Mouse (Mus musculus): ENCODE data around the gene Pex5l. TPM values are rescaled to one million over a fixed set of nuclear protein-coding genes. Genes with fewer than 3 reads are reported as not detected.

The Pex5l gene
- total RNA-seq (2015; ENCODE audit: low replicate concordance): not detected in 2 replicates
- total RNA-seq (2017; ENCODE audit: low replicate concordance): not detected in 2 replicates

DNA sequence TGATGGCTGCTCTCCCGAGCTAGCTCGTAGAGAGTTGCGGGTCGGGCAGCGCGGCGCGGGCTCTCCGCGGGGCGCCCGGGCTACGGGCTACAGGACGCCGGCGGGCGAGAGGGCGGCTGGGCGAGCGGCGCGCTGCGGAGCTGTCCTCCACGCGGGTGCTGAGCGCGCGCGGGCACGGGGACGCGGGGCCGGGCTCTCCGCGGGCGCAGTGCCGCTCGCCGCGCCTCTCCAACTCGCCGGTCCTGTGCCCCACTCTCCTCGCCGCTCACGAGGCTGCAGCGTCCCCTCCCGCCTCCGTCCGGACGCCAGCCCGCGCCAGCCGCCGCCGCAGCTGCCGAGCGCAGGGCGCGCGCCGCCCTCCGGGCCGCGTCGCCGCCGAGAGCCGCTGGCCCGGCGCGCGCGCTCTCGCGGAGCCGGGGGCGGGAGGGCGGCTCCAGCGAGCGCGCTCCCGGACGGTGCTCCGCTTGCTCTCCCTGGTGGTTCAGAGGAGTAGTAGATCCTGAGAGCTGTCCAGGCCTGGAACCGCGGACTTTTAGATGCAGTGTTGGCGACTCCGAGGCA lies at the start of gene Pex5l:
Gene Pex5l (minus strand): TSS at position 347 of the 561 bp plus-strand sequence.
- ATAC-seq (replicated peaks; ENCODE audit: low FRiP score, poor library complexity, severe bottlenecking): no peak

DNA sequence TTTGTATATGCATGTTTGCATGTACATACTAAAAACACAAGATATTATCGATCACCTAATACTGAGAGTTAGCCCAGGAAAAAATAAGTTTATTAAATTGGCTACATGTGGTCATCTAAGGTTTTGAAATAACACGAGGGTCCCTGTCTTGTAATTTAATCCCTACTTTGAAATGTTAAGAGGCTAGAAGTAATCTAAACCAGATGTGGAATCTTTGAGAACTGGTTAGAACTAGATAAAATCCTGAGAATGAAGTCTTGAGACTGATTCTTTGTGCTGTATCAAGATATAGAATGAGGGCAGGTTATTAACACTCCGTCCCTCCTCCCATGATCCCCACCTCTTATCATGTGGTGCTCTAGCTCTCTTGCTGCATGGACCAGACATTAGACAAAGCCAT lies 22.1 kb upstream of the Pex5l start:
- no peak for ATAC-seq (replicated peaks; ENCODE audit: low FRiP score, poor library complexity, severe bottlenecking)

DNA sequence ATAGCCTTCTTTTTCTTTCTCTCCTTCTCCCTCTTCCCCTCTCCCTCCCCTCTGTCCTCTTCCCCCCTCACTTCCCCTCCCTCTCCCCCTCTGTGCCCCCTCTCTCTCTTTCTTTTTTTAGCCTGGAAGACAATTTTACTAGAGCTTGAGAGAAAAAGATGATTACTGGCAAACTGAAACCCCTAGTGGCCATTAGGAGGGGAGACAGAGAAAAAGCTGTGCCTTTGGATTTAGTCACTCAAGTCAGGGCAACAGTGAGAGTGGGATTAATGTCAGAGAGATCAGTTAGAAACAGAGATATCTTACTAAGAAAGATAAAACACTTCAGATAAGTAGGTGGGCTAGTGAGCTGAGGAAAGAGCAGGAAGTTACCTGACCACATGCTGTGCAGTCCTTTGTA lies 20.8 kb upstream of the Pex5l start:
- no peak for ATAC-seq (replicated peaks; ENCODE audit: low FRiP score, poor library complexity, severe bottlenecking)

DNA sequence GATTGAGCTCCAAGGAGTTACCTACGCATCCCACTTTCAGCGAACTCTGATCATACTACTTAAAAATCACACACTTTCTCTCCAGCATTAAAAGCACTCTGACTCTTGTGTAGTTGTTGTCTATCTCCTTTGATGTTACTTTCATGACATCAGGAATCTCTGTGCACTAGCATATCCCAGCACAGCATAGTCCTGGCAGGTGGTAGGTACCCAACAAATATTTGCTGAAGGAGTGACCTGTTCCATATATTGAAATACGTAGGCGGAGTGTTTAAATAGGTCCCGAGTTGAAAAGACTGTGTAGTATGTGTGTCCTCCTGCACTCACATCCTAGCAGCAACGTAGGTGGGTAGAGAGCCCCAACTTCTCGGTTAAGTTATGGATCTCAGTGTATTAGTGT lies 545 bp upstream of the Pex5l start:
- no peak for ATAC-seq (replicated peaks; ENCODE audit: low FRiP score, poor library complexity, severe bottlenecking)

DNA sequence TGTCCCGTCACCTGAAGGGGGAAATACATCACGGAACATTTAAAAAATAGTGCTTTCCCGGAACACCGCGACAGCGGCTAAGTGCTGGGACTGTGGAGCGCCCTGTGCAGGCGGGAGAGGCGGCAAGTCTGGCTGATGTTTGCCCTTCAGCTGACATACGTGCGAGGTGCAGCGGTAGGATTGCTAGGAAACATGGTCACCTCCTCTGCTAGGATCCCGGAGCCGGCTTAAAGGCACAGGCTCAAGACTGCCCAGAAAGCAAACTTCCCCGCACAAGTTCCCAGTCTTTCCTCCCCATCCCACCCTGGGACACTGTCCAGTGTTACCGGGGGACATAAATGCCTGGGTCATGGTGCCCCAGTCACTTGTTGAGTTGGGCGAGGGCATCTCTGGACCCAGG lies 649 bp downstream of the Pex5l start:
- no peak for ATAC-seq (replicated peaks; ENCODE audit: low FRiP score, poor library complexity, severe bottlenecking)

DNA sequence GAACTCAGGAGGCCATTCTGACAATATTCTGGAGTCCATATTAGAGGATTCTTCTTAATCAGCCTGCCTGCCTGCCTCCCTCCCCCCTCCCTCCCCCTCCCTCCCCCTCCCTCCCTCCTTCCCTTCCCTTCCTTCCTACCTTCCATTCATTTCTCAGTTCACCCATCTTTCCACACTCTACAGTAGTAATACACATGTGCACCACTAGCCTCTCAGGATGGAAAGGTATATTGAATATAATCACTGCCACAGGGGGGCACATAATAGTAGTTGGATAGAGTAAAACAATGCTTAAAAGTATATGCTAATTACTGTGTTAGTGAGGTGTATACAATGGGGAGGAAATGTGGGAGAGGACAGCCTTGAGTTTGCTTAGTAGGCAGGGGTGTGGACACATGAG lies 13.1 kb downstream of the Pex5l start:
- ATAC-seq (replicated peaks; ENCODE audit: low FRiP score, poor library complexity, severe bottlenecking): no peak

DNA sequence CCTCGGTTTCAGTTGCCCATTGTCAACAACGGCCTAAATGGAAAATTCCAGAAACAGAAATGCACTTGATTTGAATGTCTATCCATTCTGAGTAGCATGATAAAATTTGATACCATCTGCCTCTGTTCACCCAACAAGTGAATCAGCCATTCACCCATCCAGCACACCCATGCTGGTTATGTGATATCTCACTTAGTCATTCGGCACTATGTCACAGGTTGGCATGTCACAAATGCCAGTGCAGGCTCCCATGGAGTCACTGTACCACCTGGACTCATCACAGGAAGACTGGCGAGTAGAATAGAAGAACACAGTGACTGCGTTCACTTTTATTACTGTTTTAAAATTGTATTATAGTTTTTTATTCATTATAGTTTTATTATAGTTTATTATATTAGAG lies 18.3 kb downstream of the Pex5l start:
- ATAC-seq (replicated peaks; ENCODE audit: low FRiP score, poor library complexity, severe bottlenecking): no peak

DNA sequence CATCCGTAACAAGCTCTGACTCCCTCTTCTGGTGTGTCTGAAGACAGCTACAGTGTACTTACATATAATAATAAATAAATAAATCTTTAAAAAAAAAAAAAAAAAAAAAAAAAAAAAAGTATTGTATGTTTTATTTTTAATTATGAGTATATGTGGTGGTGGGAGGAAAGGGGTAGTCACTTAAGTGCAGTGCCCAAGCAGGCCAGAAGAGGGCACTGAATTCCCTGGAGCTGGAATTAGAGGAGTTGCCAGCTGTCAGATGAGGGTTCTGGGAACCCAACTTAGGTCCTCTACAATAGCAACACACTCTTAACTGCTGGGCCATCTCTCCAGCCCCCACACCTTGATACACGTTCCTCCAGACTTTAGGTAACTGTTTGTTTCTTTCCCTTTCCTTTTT lies 37.3 kb downstream of the Pex5l start:
- no peak for ATAC-seq (replicated peaks; ENCODE audit: low FRiP score, poor library complexity, severe bottlenecking)

DNA sequence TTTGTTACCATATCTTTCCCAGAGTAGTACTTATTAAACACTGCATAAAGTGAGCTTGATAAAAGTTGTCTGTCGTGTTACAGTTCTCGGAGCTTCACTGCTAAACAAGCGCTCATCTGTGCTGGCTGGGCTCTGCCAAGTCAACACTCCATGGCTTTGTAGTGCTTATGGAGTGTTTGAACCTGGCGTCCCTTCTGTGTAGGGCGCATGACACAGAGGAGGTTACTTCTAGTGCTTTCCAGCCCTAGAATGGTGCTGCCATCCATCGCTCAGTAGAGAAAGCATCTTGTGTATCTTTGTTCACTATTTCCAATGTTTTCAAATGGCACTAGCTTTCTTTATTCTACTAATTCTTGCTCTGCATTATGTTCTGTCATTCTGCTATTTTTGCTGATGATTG lies 39.5 kb downstream of the Pex5l start:
- ATAC-seq (replicated peaks; ENCODE audit: low FRiP score, poor library complexity, severe bottlenecking): no peak

DNA sequence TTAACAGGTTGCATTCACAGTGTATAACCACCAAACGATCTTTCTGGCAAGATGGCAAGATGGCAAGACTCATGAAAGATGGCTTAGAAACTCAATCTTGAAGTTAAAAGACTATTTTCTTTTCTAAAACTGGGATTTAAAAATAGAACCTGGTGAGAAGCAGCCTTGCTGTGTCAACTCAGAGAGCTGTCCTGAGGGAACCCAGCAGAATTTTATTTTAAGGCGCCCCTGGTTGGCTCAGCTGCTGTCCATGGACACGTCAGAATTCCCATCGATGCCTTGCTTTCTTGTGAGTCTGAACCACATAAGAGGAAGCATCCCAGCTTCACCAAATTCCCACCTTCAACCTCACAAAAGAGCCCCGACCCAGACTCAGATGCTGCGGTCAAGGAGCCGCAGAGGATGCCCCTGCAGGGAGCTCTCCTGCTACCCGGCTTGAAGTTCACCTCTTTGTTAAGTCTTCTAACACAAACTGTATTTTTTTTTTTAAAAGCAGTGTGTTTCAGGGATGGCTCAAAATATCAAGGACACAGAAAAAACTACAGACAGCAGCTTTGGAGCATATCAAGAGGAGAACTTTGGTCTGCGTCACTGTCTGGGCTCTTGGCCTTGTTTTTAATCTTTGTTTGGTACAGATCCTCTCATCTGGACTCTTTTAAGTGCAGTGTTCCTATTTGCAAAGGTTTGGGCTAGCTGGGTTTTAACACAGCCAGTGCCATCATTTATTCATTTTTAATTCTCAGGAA lies 44.3 kb downstream of the Pex5l start:
- ATAC-seq (replicated peaks; ENCODE audit: low FRiP score, poor library complexity, severe bottlenecking): no peak

DNA sequence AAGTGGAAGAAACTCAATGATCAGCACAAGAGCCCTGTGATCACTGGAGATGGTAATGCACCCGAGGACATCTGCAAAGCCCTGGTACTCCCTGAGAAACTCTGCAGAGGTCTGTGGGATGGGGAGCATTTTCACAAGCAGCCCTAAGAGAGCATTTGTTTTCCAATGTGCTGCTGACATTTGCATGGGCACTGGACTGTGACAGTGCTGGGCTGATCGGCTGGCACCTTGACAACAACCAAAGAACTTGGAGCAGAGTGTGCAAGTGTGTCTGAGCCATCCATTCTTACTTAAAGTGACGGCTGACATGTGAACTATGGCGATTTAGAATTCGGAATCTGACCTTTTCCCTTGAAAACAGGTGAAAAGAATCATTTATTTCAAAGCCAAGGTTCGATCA lies 49.4 kb downstream of the Pex5l start:
- ATAC-seq (replicated peaks; ENCODE audit: low FRiP score, poor library complexity, severe bottlenecking): no peak

DNA sequence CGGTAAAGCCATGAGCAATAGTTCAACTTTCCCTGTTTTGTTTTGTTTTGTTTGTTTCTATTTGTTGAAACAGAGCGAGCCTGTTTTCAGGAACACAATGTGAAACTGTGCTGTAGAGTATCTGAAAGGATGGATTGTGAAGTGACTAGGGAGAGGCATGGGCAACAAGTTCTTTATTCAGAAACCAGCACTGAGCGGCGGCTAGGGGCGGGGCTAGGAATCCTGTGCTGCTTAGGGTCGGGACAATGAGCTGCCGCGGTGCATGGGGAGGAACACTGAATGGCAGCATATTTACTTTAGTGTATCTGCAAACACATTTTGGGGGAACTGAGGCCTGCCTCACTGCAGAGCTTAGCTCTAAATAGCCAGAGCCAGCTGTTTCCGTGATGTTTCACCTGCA lies 53.0 kb downstream of the Pex5l start:
- ATAC-seq (replicated peaks; ENCODE audit: low FRiP score, poor library complexity, severe bottlenecking): no peak

DNA sequence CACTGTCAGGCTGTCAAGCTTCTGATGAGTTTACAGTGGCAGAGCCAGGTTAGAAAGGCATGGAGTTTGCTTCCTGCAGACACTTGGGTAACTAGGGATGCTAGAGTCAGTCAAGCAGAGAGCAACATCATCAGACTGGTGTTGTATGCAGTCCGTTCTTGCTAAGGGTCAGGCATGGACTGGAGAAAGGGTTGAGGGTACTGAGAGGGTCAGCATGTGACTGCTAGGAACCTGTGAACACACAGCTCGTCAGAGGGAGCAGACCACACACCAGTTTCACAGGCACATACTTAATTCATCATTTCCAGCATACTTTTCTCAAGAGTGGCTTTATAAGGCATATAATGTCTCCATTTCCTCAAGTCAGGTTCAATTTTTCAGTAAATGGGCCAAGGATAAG lies 53.6 kb downstream of the Pex5l start:
- no peak for ATAC-seq (replicated peaks; ENCODE audit: low FRiP score, poor library complexity, severe bottlenecking)

DNA sequence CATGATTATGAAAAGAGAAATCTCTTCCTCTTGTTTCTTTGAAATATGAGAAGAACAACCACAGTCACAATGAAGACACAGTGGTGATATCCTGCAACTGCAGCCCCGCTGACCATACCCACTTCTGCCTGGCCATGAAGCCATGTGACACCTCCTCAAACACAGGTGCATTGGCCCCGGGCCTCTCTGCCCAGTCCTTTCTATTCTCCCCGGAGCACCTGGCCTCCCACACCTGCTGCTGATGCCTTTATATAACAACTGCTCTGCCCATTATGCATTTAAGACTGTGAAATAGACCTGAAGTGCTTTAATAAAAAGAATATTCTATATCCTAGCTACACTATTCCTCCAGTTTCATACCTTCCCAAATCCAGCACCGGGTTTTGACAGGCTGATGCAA lies 54.8 kb downstream of the Pex5l start:
- no peak for ATAC-seq (replicated peaks; ENCODE audit: low FRiP score, poor library complexity, severe bottlenecking)

DNA sequence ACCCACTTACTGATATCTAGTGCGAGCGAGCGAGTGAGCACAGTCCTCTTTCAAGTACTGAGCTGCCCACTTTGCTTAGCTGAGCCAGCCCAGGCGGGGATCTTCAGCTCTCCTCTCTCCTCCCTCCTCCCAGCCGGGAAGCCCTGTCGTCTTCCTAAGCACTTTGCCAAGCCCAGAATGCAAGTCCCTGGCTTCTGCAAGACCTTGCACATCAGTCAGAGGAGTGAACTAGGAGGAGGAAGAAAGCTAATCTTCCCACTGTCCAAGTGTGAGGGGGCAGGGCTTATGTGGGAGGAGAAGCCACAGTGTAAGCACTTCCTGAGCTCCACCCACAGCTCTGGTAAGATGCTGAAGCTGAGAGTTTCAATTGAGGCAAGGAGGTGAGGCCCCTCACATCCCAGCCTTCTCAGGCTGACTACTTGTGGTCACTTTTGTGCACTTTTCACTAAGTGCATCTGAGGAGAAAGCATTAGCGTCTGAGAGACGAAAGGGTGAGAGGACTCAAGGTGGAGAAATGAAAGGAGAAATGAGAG lies 60.2 kb downstream of the Pex5l start:
- ATAC-seq (replicated peaks; ENCODE audit: low FRiP score, poor library complexity, severe bottlenecking): no peak

DNA sequence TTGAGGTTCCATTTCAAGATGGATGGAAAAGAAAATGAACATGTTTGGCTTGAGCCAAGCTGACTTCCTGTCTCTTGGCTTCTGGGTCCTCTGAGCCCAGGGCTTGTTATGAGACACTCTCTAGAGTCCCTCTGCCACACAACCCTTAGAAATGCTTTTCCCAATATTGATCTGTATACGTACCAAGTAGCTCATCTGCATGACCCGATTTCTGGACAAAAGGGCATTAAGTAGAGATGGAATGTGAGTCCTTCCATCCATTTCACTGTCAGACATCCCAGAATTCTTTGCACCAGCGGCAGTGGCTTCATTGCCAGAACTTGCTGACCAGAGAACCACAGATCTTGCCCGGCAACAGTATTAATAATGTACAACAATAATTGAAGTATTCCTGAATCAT lies 61.3 kb downstream of the Pex5l start:
- no peak for ATAC-seq (replicated peaks; ENCODE audit: low FRiP score, poor library complexity, severe bottlenecking)

DNA sequence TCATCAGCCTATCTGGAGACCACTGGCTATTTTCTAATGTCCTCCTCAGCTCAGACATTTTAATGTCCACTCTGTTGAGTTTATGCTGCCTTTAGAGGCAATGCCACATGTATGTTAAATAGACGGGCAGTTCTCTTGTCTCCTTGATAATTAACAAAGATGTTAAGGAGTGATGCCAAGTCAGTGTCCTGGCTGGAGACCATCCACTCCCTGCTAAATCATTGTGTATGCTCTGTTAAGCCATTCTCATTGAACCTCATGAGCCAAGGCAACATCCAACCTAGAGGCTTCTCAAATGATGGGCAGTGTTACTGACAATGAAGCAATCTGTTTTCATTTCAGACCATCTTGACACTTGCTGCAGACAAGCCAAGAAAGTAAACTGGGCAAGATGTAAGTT lies 63.4 kb downstream of the Pex5l start:
- no peak for ATAC-seq (replicated peaks; ENCODE audit: low FRiP score, poor library complexity, severe bottlenecking)

DNA sequence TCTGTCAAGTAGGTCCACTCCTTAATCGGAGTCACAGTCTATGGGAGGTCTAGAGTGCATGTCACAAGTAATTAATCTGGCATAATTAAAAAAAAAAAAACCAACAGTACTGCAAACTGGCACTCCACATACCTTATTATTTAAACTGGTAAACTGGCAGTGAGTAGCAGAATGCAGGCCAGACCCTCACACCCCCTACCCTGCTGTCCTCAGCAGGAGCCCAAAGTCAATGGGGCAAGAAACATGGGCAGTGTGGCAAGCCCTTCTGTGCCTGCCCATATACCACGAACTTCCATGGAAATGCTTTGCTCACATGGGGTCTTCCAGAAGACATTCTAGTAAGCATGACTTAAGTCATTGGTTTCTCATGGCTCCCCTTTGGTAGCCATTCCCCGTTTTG lies 63.9 kb downstream of the Pex5l start:
- ATAC-seq (replicated peaks; ENCODE audit: low FRiP score, poor library complexity, severe bottlenecking): no peak

DNA sequence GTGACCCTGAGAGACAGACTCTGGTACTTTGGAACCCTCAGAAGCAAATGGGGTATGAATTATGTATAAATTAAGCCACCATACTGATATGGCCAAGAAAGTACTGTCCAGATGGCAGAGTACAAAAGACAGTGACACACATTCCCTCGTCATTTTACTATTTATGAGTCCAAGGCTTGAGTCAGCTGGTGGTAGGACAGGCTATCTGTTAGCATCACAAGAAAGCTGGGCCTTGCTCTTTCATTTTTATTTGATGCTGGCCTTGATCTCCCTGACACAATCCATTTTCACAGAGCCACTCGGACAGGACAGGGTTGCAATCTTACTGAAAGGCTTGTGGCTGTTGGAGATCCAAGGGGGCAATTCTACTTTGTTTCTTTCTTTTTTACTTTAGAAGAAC lies 67.4 kb downstream of the Pex5l start:
- ATAC-seq (replicated peaks; ENCODE audit: low FRiP score, poor library complexity, severe bottlenecking): no peak

DNA sequence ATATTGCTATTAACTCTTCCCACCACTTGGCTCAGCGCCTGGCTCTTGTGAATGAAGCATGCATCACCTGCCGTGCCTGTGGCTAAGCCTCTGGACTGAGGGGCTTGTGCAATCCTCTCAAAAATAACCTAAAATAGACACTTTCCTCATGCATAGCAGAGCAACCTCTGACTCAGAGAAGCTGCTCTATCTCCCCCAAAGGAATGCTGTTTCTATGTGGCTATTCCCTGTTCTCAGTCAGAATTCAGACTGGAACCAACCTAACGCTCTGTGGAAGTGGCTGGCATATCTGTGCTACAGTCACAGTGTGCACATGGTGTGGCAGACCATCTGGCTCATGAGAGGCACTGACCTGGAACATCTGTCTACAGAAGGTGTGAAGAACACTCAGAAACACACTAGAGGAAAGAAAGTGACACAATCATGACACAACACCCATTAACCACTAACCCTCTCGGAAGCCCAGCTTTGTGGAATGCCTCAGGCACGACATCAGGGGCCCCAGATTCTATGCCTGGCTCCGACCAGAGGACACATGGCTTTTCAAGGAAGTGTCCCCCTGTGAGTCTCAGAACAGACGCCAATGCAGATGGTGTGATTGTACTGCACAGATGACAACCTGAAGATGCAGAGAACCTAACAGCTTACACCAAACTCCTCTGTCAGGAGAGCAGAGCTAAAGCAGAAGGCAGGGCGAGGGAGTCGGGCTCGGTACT lies 68.6 kb downstream of the Pex5l start:
- ATAC-seq (replicated peaks; ENCODE audit: low FRiP score, poor library complexity, severe bottlenecking): no peak

DNA sequence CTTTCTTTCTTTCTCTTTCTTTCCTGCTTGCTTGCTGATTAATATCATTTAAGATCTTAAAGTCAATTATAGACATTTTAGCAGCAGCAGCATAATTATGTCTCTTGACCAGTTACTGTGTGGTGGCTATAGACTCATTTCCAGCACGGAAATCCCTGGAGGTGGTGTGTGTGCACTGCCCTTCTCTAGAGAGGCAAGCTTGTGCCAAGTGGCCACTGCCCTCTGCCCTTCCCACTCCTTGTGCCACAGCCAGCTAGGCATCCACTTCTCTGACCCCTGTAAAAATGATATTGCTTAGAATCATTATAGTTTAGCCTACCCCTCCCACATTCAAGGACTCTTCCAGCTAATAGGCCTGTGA lies 69.2 kb downstream of the Pex5l start:
- no peak for ATAC-seq (replicated peaks; ENCODE audit: low FRiP score, poor library complexity, severe bottlenecking)
